Mouse (Mus musculus): ENCODE results near the gene Cpsf4l.

Cpsf4l gene

GRCm38 (mm10) chr11:113709731-113710256 lies at the start of gene Cpsf4l:
TSS of gene Cpsf4l (minus strand) at chr11:113710017.
- in situ Hi-C loops (cut with MboI; ENCODE audit: unreplicated experiment in 2 of 2) = loop anchor here (10.0 to 25.0 kb wide), 2 partner anchors 925 to 1203 kb away; no protein-coding TSS in a partner anchor

GRCm38 (mm10) chr11:113758851-113759250 lies 49.0 kb upstream of the Cpsf4l start:
- in situ Hi-C loops (cut with MboI; ENCODE audit: unreplicated experiment in 2 of 2) = no loop called here

- in situ Hi-C loops (cut with MboI; ENCODE audit: unreplicated experiment in 2 of 2) = no loop called here
Observed at GRCm38 (mm10) chr11:113756578-113756977, 46.8 kb upstream of the Cpsf4l start.

- in situ Hi-C loops (cut with MboI; ENCODE audit: unreplicated experiment in 2 of 2) = no loop called here
Observed at GRCm38 (mm10) chr11:113755878-113756277, 46.1 kb upstream of the Cpsf4l start.

- in situ Hi-C loops (cut with MboI; ENCODE audit: unreplicated experiment in 2 of 2) = no loop called here
Observed at GRCm38 (mm10) chr11:113754845-113755244, 45.0 kb upstream of the Cpsf4l start.

- in situ Hi-C loops (cut with MboI; ENCODE audit: unreplicated experiment in 2 of 2) = no loop called here
Observed at GRCm38 (mm10) chr11:113752685-113753430, 43.0 kb upstream of the Cpsf4l start.

- in situ Hi-C loops (cut with MboI; ENCODE audit: unreplicated experiment in 2 of 2) = no loop called here
Observed at GRCm38 (mm10) chr11:113752158-113752661, 42.4 kb upstream of the Cpsf4l start.

GRCm38 (mm10) chr11:113751484-113752084 lies 41.8 kb upstream of the Cpsf4l start, which contains the start of gene Cdc42ep4:
TSS of gene Cdc42ep4 (minus strand) at chr11:113751881.
- in situ Hi-C loops (cut with MboI; ENCODE audit: unreplicated experiment in 2 of 2) = no loop called here

GRCm38 (mm10) chr11:113750571-113751483 lies 41.0 kb upstream of the Cpsf4l start:
- in situ Hi-C loops (cut with MboI; ENCODE audit: unreplicated experiment in 2 of 2) = no loop called here

GRCm38 (mm10) chr11:113749749-113750351 lies 40.0 kb upstream of the Cpsf4l start:
- in situ Hi-C loops (cut with MboI; ENCODE audit: unreplicated experiment in 2 of 2) = no loop called here

- in situ Hi-C loops (cut with MboI; ENCODE audit: unreplicated experiment in 2 of 2) = no loop called here
Observed at GRCm38 (mm10) chr11:113748797-113749521, 39.1 kb upstream of the Cpsf4l start.

- in situ Hi-C loops (cut with MboI; ENCODE audit: unreplicated experiment in 2 of 2) = no loop called here
Observed at GRCm38 (mm10) chr11:113747725-113748380, 38.0 kb upstream of the Cpsf4l start.

- in situ Hi-C loops (cut with MboI; ENCODE audit: unreplicated experiment in 2 of 2) = no loop called here
Observed at GRCm38 (mm10) chr11:113747056-113747455, 37.2 kb upstream of the Cpsf4l start.

GRCm38 (mm10) chr11:113745961-113746360 lies 36.1 kb upstream of the Cpsf4l start:
- in situ Hi-C loops (cut with MboI; ENCODE audit: unreplicated experiment in 2 of 2) = no loop called here

- in situ Hi-C loops (cut with MboI; ENCODE audit: unreplicated experiment in 2 of 2) = no loop called here
Observed at GRCm38 (mm10) chr11:113742998-113743397, 33.2 kb upstream of the Cpsf4l start.

- in situ Hi-C loops (cut with MboI; ENCODE audit: unreplicated experiment in 2 of 2) = no loop called here
Observed at GRCm38 (mm10) chr11:113740100-113740499, 30.3 kb upstream of the Cpsf4l start.

GRCm38 (mm10) chr11:113739213-113739612 lies 29.4 kb upstream of the Cpsf4l start:
- in situ Hi-C loops (cut with MboI; ENCODE audit: unreplicated experiment in 2 of 2) = no loop called here

GRCm38 (mm10) chr11:113737912-113738311 lies 28.1 kb upstream of the Cpsf4l start:
- in situ Hi-C loops (cut with MboI; ENCODE audit: unreplicated experiment in 2 of 2) = no loop called here

GRCm38 (mm10) chr11:113737553-113737854 lies 27.7 kb upstream of the Cpsf4l start:
- in situ Hi-C loops (cut with MboI; ENCODE audit: unreplicated experiment in 2 of 2) = no loop called here

Data from v-Abl transformed pro-B cells (cell line).